In genomic region chr9:113735920-113736319, GRCm38 (mm10) we compare ENCODE assay signal across 23 mouse cellular contexts. TPM values are rescaled to one million over a fixed set of nuclear protein-coding genes. Genes with fewer than 3 reads are reported as not detected.
DNase-seq lines count a peak whose midpoint lies in the region; ATAC-seq lines count a peak whose summit lies in the region.
"Had no signal": no experiment of that assay in that cellular context is flagged by ENCODE, and none has a peak within 500 bp of the region (broad histone marks: within the 10 kb centered on the region; RNA-seq: fewer than 3 reads in every experiment).

No protein-coding gene starts in this region.

- no peak overlapping the region for H3K4me3 ChIP-seq in embryonic facial prominence, embryonic 11.5 days (ENCODE audit: low read depth, low read length)
- no peak overlapping the region for H3K4me3 ChIP-seq in embryonic facial prominence, embryonic 10.5 days
- no peak overlapping the region for H3K4me3 ChIP-seq in kidney, embryonic 16.5 days (ENCODE audit: low read length)
- H3K4me3 ChIP-seq in embryonic facial prominence, embryonic 12.5 days, result no peak overlapping the region
- H3K4me3 ChIP-seq: forebrain, embryonic 13.5 days; forebrain, embryonic 15.5 days had no signal

- no peaks in the 10 kb centered on the region for H3K4me1 ChIP-seq in embryonic facial prominence, embryonic 11.5 days (ENCODE audit: control insufficient read depth, insufficient read depth, low read length)
- peaks cover 12% of the 10 kb centered on the region for H3K4me1 ChIP-seq in embryonic facial prominence, embryonic 10.5 days
- peaks cover 9% of the 10 kb centered on the region; the same call in 1 of the 2 replicates for H3K4me1 ChIP-seq in kidney, embryonic 16.5 days (ENCODE audit: insufficient read depth, low read length)
- peaks cover 6% of the 10 kb centered on the region; the same call in 1 of the 2 replicates for H3K4me1 ChIP-seq in embryonic facial prominence, embryonic 12.5 days
- H3K4me1 ChIP-seq: forebrain, embryonic 13.5 days had no signal

- no peaks in the 10 kb centered on the region for H3K36me3 ChIP-seq in embryonic facial prominence, embryonic 11.5 days (replicated peaks; ENCODE audit: control insufficient read depth, insufficient read depth, low read depth, low read length)
- no peaks in the 10 kb centered on the region for H3K36me3 ChIP-seq in embryonic facial prominence, embryonic 10.5 days (replicated peaks)
- no peaks in the 10 kb centered on the region for H3K36me3 ChIP-seq in kidney, embryonic 16.5 days (ENCODE audit: insufficient read depth, low read length)
- H3K36me3 ChIP-seq in embryonic facial prominence, embryonic 12.5 days, result no peaks in the 10 kb centered on the region
- H3K36me3 ChIP-seq: forebrain, embryonic 15.5 days had no signal

- H3K27ac ChIP-seq in embryonic facial prominence, embryonic 11.5 days (replicated peaks; ENCODE audit: low read depth, low read length), result no peak overlapping the region
- H3K27ac ChIP-seq in embryonic facial prominence, embryonic 10.5 days (replicated peaks), result no peak overlapping the region
- H3K27ac ChIP-seq in kidney, embryonic 16.5 days (ENCODE audit: low read length), result no peak overlapping the region
- H3K27ac ChIP-seq in embryonic facial prominence, embryonic 12.5 days, result no peak overlapping the region
- H3K27ac ChIP-seq: forebrain, embryonic 13.5 days; forebrain, embryonic 15.5 days had no signal

- H3K9me3 ChIP-seq in embryonic facial prominence, embryonic 11.5 days (replicated peaks; ENCODE audit: control insufficient read depth, low read length), result no peaks in the 10 kb centered on the region
- H3K9me3 ChIP-seq in embryonic facial prominence, embryonic 10.5 days, result no peaks in the 10 kb centered on the region
- no peaks in the 10 kb centered on the region for H3K9me3 ChIP-seq in kidney, embryonic 16.5 days (ENCODE audit: low read length)
- no peaks in the 10 kb centered on the region for H3K9me3 ChIP-seq in embryonic facial prominence, embryonic 12.5 days
- H3K9me3 ChIP-seq: forebrain, embryonic 13.5 days; forebrain, embryonic 15.5 days; G1E had no signal

- H3K27me3 ChIP-seq in embryonic facial prominence, embryonic 11.5 days (ENCODE audit: control insufficient read depth, insufficient read depth, low read length), result no peaks in the 10 kb centered on the region
- no peaks in the 10 kb centered on the region for H3K27me3 ChIP-seq in embryonic facial prominence, embryonic 10.5 days (replicated peaks; ENCODE audit: low read depth, poor library complexity, severe bottlenecking)
- no peaks in the 10 kb centered on the region for H3K27me3 ChIP-seq in kidney, embryonic 16.5 days (ENCODE audit: insufficient read depth, low read length)
- H3K27me3 ChIP-seq in embryonic facial prominence, embryonic 12.5 days, result no peaks in the 10 kb centered on the region
- H3K27me3 ChIP-seq: CH12.LX; forebrain, embryonic 13.5 days; forebrain, embryonic 15.5 days; Patski had no signal

- no peak overlapping the region for H3K4me2 ChIP-seq in embryonic facial prominence, embryonic 11.5 days (ENCODE audit: low read depth, low read length)
- no peak overlapping the region for H3K4me2 ChIP-seq in kidney, embryonic 16.5 days (replicated peaks; ENCODE audit: low read depth, low read length)
- no peak overlapping the region for H3K4me2 ChIP-seq in embryonic facial prominence, embryonic 12.5 days (replicated peaks)
- H3K4me2 ChIP-seq: forebrain, embryonic 13.5 days; forebrain, embryonic 15.5 days had no signal

- ATAC-seq in embryonic facial prominence, embryonic 11.5 days (replicated peaks; ENCODE audit: insufficient number of reproducible peaks, low FRiP score, low TSS enrichment, low read depth), result 0 out of 2 replicates have a peak, but pooled peaks have one; percentile 16
- peak; percentile 31; the same call in 1 of the 2 replicates for ATAC-seq in kidney, embryonic 16.5 days (ENCODE audit: low FRiP score, low TSS enrichment)
- 0 out of 2 replicates have a peak, but pooled peaks have one; percentile 38 for ATAC-seq in embryonic facial prominence, embryonic 12.5 days (ENCODE audit: insufficient number of reproducible peaks, insufficient read depth, low FRiP score, low TSS enrichment)
- ATAC-seq: activated CD4-positive, CD25-positive, alpha-beta regulatory T cell, adult 4 months; CD4-positive, CD25-positive, alpha-beta regulatory T cell, adult 4 months; forebrain, embryonic 13.5 days; forebrain, embryonic 15.5 days; forebrain, postnatal 0 days; Patski had no signal

- no peak for DNase-seq in embryonic facial prominence, embryonic 11.5 days (ENCODE audit: low spot score)
- DNase-seq in embryonic facial prominence, embryonic 10.5 days (ENCODE audit: low spot score), result no peak
- DNase-seq in kidney, adult 11 months, result no peak
- no peak for DNase-seq in urinary bladder, adult 18-20 months (ENCODE audit: low spot score in 2 of 2)
- DNase-seq: adrenal gland, adult 8-10 months; adrenal gland, postnatal 14 days; adrenal gland, postnatal 36 days; B cell, adult 2 months; cerebellum, adult 11-12 months; cerebellum, adult 2 months; cerebellum, adult 9-10 months; cerebellum, postnatal 10 days; cerebellum, postnatal 25 days; forebrain, postnatal 0 days had no signal

- no peak overlapping the region for H3K9ac ChIP-seq in embryonic facial prominence, embryonic 11.5 days (replicated peaks; ENCODE audit: low read length)
- no peak overlapping the region for H3K9ac ChIP-seq in kidney, embryonic 16.5 days (replicated peaks; ENCODE audit: low read length)
- no peak overlapping the region for H3K9ac ChIP-seq in embryonic facial prominence, embryonic 12.5 days
- H3K9ac ChIP-seq: forebrain, embryonic 13.5 days; forebrain, embryonic 15.5 days; forebrain, postnatal 0 days had no signal

RNA-seq across cellular contexts. Expression of gene Clasp2, which starts 5.4 kb away (rescaled TPM):
- 30.2 and 34.2 TPM in 2 replicates for polyA plus RNA-seq in embryonic facial prominence, embryonic 11.5 days (2014; fragmentation: Nextera tagmentation; extraction: Ambion mirVana)
- 34.3 and 34.8 TPM in 2 replicates for polyA plus RNA-seq in embryonic facial prominence, embryonic 10.5 days (2016; fragmentation: Nextera tagmentation; extraction: Ambion mirVana)
- 23.0 and 24.4 TPM in 2 replicates for polyA plus RNA-seq in kidney, embryonic 16.5 days (2015; fragmentation: Nextera tagmentation; extraction: Ambion mirVana)
- polyA plus RNA-seq in embryonic facial prominence, embryonic 12.5 days (2016; fragmentation: Nextera tagmentation; extraction: Ambion mirVana), result 41.0 and 45.3 TPM in 2 replicates

RNA-seq across cellular contexts. Expression of gene Pdcd6ip, which starts 27.9 kb away (rescaled TPM):
- polyA plus RNA-seq in embryonic facial prominence, embryonic 11.5 days (2014; fragmentation: Nextera tagmentation; extraction: Ambion mirVana), result 46.1 and 51.4 TPM in 2 replicates
- 59.9 and 60.8 TPM in 2 replicates for polyA plus RNA-seq in embryonic facial prominence, embryonic 10.5 days (2016; fragmentation: Nextera tagmentation; extraction: Ambion mirVana)
- 86.6 and 96.8 TPM in 2 replicates for polyA plus RNA-seq in kidney, embryonic 16.5 days (2015; fragmentation: Nextera tagmentation; extraction: Ambion mirVana)
- 54.2 and 60.3 TPM in 2 replicates for polyA plus RNA-seq in embryonic facial prominence, embryonic 12.5 days (2016; fragmentation: Nextera tagmentation; extraction: Ambion mirVana)
